In the genomic region with DNA sequence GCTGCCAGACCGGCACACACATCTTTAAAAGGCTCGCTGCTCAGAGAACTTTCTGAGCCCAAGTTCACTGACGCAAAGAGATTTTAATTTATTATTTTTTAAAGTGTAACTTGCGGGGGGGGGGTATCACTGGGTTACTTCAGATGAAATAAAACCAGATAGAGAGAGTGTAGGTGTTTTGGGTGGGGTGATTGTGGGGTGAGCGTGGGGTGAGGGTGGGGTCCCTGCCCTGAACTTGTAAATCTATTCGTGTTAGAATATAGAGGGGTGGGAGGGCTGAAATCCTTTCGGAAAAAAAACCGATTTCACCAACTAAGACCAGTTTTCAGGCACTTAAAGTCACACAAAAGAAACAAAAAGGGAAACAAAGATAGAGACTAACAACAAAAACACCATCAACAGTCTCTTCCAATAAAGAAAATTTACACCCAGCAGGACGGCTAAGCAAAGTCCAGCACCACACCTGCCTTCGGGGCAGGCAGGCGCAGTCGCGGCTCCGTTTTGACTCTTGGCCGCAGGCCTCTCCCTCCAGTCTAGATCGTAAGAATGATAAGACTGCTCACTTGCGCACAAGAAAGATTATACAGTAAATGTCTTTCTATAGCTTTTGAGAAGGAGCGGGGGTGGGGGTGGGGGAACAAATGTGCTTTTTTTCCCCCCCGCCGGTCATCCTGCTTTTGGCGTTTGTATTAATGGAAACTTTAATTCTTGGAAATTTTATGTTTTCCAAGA, we compare ENCODE assay signal across 9 mouse cellular contexts. TPM values are rescaled to one million over a fixed set of nuclear protein-coding genes. Genes with fewer than 3 reads are reported as not detected.
DNase-seq lines count a peak whose midpoint lies in the region; ATAC-seq and TF ChIP-seq lines count a peak whose summit lies in the region.
"Had no signal": no experiment of that assay in that cellular context is flagged by ENCODE, and none has a peak within 500 bp of the region (broad histone marks: within the 10 kb centered on the region; RNA-seq: fewer than 3 reads in every experiment).

No protein-coding gene starts in this region.

- H3K4me1 ChIP-seq in heart, adult 2 months (ENCODE audit: control insufficient read depth, insufficient read depth, low read length), result no peaks in the 10 kb centered on the region; the same call in 1 of the 2 replicates
- no peaks in the 10 kb centered on the region; the same call in 1 of the 2 replicates for H3K4me1 ChIP-seq in embryonic facial prominence, embryonic 12.5 days
- peaks cover 13% of the 10 kb centered on the region for H3K4me1 ChIP-seq in intestine, embryonic 16.5 days (ENCODE audit: control insufficient read depth, insufficient read depth, low read length)
- peaks cover 3% of the 10 kb centered on the region; the same call in 1 of the 2 replicates for H3K4me1 ChIP-seq in stomach, postnatal 0 days (replicated peaks; ENCODE audit: control insufficient read depth, insufficient read depth)

- no peak for TF ChIP-seq CTCF in heart, adult 2 months (IDR thresholded peaks at IDR 0.05)
- no peak for TF ChIP-seq CTCF in stomach, postnatal 0 days (IDR thresholded peaks at IDR 0.05; ENCODE audit: low read depth)

- peak overlapping the region; percentile 43 for H3K9ac ChIP-seq in heart, adult 2 months (ENCODE audit: low read depth, low read length)
- 0 out of 2 replicates have a peak overlapping the region, but pooled peaks have one; percentile 42 for H3K9ac ChIP-seq in embryonic facial prominence, embryonic 12.5 days
- H3K9ac ChIP-seq in intestine, embryonic 16.5 days (ENCODE audit: low read depth, low read length), result peak overlapping the region; percentile 70
- H3K9ac ChIP-seq in stomach, postnatal 0 days (ENCODE audit: low read length), result peak overlapping the region; percentile 75

- peak overlapping the region; percentile 56 for H3K4me3 ChIP-seq in heart, adult 2 months
- H3K4me3 ChIP-seq in embryonic facial prominence, embryonic 12.5 days, result peak overlapping the region; percentile 45
- H3K4me3 ChIP-seq in intestine, embryonic 16.5 days (ENCODE audit: low read length), result peak overlapping the region; percentile 56
- peak overlapping the region; percentile 55 for H3K4me3 ChIP-seq in stomach, postnatal 0 days (ENCODE audit: low read depth, low read length)

- 0 out of 2 replicates have a peak, but pooled peaks cover 2% of the 10 kb centered on the region for H3K27me3 ChIP-seq in heart, adult 2 months (ENCODE audit: control insufficient read depth, insufficient read depth, low read length)
- H3K27me3 ChIP-seq in embryonic facial prominence, embryonic 12.5 days, result peaks cover 38% of the 10 kb centered on the region
- H3K27me3 ChIP-seq in intestine, embryonic 16.5 days (replicated peaks; ENCODE audit: control insufficient read depth, insufficient read depth, low read length), result peaks cover 14% of the 10 kb centered on the region; the same call in 1 of the 2 replicates
- no peaks in the 10 kb centered on the region; the same call in 1 of the 2 replicates for H3K27me3 ChIP-seq in stomach, postnatal 0 days (ENCODE audit: control insufficient read depth, insufficient read depth, low read length)

- peak overlapping the region; percentile 95 for H3K4me2 ChIP-seq in embryonic facial prominence, embryonic 12.5 days (replicated peaks)
- peak overlapping the region; percentile 68 for H3K4me2 ChIP-seq in intestine, embryonic 16.5 days (ENCODE audit: low read depth, low read length)
- H3K4me2 ChIP-seq in stomach, postnatal 0 days (replicated peaks; ENCODE audit: low read depth), result peak overlapping the region; percentile 60

- TF ChIP-seq POLR2A in heart, adult 2 months (IDR thresholded peaks at IDR 0.05; ENCODE audit: insufficient read depth, low read depth, low read length), result no peak

- no peak for TF ChIP-seq EP300 in heart, adult 2 months (IDR thresholded peaks at IDR 0.05; ENCODE audit: insufficient read depth, low read depth, low read length)
- no peak for TF ChIP-seq EP300 in stomach, postnatal 0 days (optimal IDR thresholded peaks at IDR 0.05)

- DNase-seq in heart, adult 2 months, result no peak
- DNase-seq in heart, postnatal 25 days (ENCODE audit: low spot score), result no peak
- peak; percentile 37 for DNase-seq in stomach, postnatal 0 days (ENCODE audit: low spot score)
- DNase-seq in gastrocnemius, adult 8-10 months (ENCODE audit: low spot score in 2 of 2), result no peak
- no peak for DNase-seq in gastrocnemius, postnatal 4 days (ENCODE audit: low spot score in 2 of 2)

- 9% methylated on average over 21 of the region's 21 CpGs for WGBS in heart, adult 2 months
- WGBS in embryonic facial prominence, embryonic 12.5 days, result 3% methylated on average over 21 of the region's 21 CpGs
- 3% methylated on average over 21 of the region's 21 CpGs for WGBS in intestine, embryonic 16.5 days
- 3% methylated on average over 21 of the region's 21 CpGs for WGBS in stomach, postnatal 0 days

- peak overlapping the region; percentile 70 for H3K27ac ChIP-seq in heart, adult 2 months
- H3K27ac ChIP-seq in embryonic facial prominence, embryonic 12.5 days, result no peak overlapping the region
- peak overlapping the region; percentile 79 for H3K27ac ChIP-seq in intestine, embryonic 16.5 days (ENCODE audit: low read length)
- peak overlapping the region; percentile 93 for H3K27ac ChIP-seq in stomach, postnatal 0 days (replicated peaks)

- H3K36me3 ChIP-seq in heart, adult 2 months (ENCODE audit: control insufficient read depth, insufficient read depth, low read length), result no peaks in the 10 kb centered on the region
- H3K36me3 ChIP-seq in embryonic facial prominence, embryonic 12.5 days, result no peaks in the 10 kb centered on the region
- H3K36me3 ChIP-seq in intestine, embryonic 16.5 days (ENCODE audit: control insufficient read depth, insufficient read depth, low read length), result no peaks in the 10 kb centered on the region
- no peaks in the 10 kb centered on the region for H3K36me3 ChIP-seq in stomach, postnatal 0 days (ENCODE audit: control insufficient read depth, insufficient read depth, low read length)

- intact Hi-C loops in heart, adult 2 months (cut with DNase I), result loop anchor here (5.0 kb wide), 2 partner anchors 44 to 166 kb away; no protein-coding TSS in a partner anchor
- intact Hi-C loops in heart, postnatal 25 days (cut with DNase I), result loop anchor here (5.0 kb wide), 1 partner anchor 39 kb away; no protein-coding TSS in a partner anchor

- H3K9me3 ChIP-seq in embryonic facial prominence, embryonic 12.5 days, result no peaks in the 10 kb centered on the region
- H3K9me3 ChIP-seq in intestine, embryonic 16.5 days (ENCODE audit: control insufficient read depth, low read length), result no peaks in the 10 kb centered on the region
- no peaks in the 10 kb centered on the region for H3K9me3 ChIP-seq in stomach, postnatal 0 days (ENCODE audit: control insufficient read depth, low read length)

- no peak for ATAC-seq in embryonic facial prominence, embryonic 12.5 days (ENCODE audit: insufficient number of reproducible peaks, insufficient read depth, low FRiP score, low TSS enrichment)
- ATAC-seq in intestine, embryonic 16.5 days, result peak; percentile 65
- peak; percentile 33; the same call in 1 of the 2 replicates for ATAC-seq in megakaryocyte, adult 5-6 weeks (ENCODE audit: poor library complexity, severe bottlenecking)
- peak; percentile 41; the same call in 1 of the 2 replicates for ATAC-seq in stomach, postnatal 0 days (ENCODE audit: low FRiP score, low TSS enrichment)

- H3K79me2 ChIP-seq in heart, adult 2 months (replicated peaks; ENCODE audit: control insufficient read depth, insufficient read depth, low read length), result no peaks in the 10 kb centered on the region

RNA-seq across cellular contexts. Expression of a gene that starts 0.4 kb away (rescaled TPM):
- total RNA-seq in heart, adult 2 months (2021), result 10 to 100 TPM; 21.5 to 23.6 TPM
- polyA plus RNA-seq in heart, adult 2 months (2012; rRNA removed), result 32.4 and 46.9 TPM in 2 replicates
- total RNA-seq in heart, postnatal 25 days (2021), result 10 to 100 TPM; 26.3 to 32.4 TPM
- polyA plus RNA-seq in embryonic facial prominence, embryonic 12.5 days (2016; fragmentation: Nextera tagmentation; extraction: Ambion mirVana), result 3.9 TPM in 2 replicates
- polyA plus RNA-seq in intestine, embryonic 16.5 days (2015; fragmentation: Nextera tagmentation; extraction: Ambion mirVana), result 30.1 and 35.7 TPM in 2 replicates
- 0.36 TPM in 1 of 2 replicates, not detected in the other for total RNA-seq in megakaryocyte, adult 5-6 weeks (2015)
- 0.12 and 0.40 TPM in 2 replicates for total RNA-seq in megakaryocyte, adult 5-6 weeks (2017)
- 44.6 and 45.4 TPM in 2 replicates for polyA plus RNA-seq in stomach, postnatal 0 days (2015; fragmentation: Nextera tagmentation; extraction: Ambion mirVana)
- 1 to 10 TPM; 2.9 to 9.0 (median 6.3) TPM for total RNA-seq in gastrocnemius, adult 8-10 months (2022)
- 10 to 100 TPM; 21.0 to 21.2 TPM for total RNA-seq in gastrocnemius, postnatal 4 days (2021)
- total RNA-seq: MEL had no signal
